Mouse (Mus musculus) embryonic facial prominence, embryonic 12.5 days (tissue): ENCODE measurements around the gene Cabp7. TPM values are rescaled to one million over a fixed set of nuclear protein-coding genes. Genes with fewer than 3 reads are reported as not detected.

Source experiments
- ATAC-seq: fragments of 200-750 bp; cut with Nextera tagmentation; 2 replicates; pipeline ENCODE4 v1.8.0; 2017; ENCODE audit not compliant: insufficient number of reproducible peaks, insufficient read depth, low FRiP score, low TSS enrichment
- H3K27ac ChIP-seq: fragments of 300-500 bp; sonication (generic); 2 replicates; pipeline ENCODE4 v1.5.1; 2016; ENCODE audit warnings: mild to moderate bottlenecking
- H3K27me3 ChIP-seq: fragments of 300-500 bp; sonication (generic); 2 replicates; pipeline ENCODE4 v1.6.1; 2016; ENCODE audit warnings: mild to moderate bottlenecking, moderate library complexity
- H3K36me3 ChIP-seq: fragments of 300-500 bp; sonication (generic); 2 replicates; pipeline ENCODE4 v1.6.1; 2016; ENCODE audit warnings: mild to moderate bottlenecking
- H3K4me1 ChIP-seq: fragments of 300-500 bp; sonication (generic); 2 replicates; pipeline ENCODE4 v1.6.1; 2016
- H3K4me2 ChIP-seq: fragments of 300-500 bp; sonication (generic); replicated peaks from 2 replicates; pipeline ENCODE4 v1.6.1; 2016; ENCODE audit warnings: mild to moderate bottlenecking, moderate library complexity
- H3K4me3 ChIP-seq: fragments of 300-500 bp; sonication (generic); 2 replicates; pipeline ENCODE4 v1.5.1; 2016; ENCODE audit warnings: mild to moderate bottlenecking
- H3K9ac ChIP-seq: fragments of 300-500 bp; sonication (generic); 2 replicates; pipeline ENCODE4 v1.6.1; 2016; ENCODE audit warnings: mild to moderate bottlenecking, moderate library complexity
- H3K9me3 ChIP-seq: fragments of 300-500 bp; sonication (generic); 2 replicates; pipeline ENCODE4 v1.6.1; 2016; ENCODE audit warnings: mild to moderate bottlenecking, moderate library complexity
- WGBS: fragments of 180-500 bp; shearing (Covaris S2); methylation state at CpG from one replicate; pipeline ENCODE4 v1.1.7; 2016; 5-methylcytosine and 5-hydroxymethylcytosine counted together
- polyA plus RNA-seq: library from polyadenylated mRNA; unstranded; fragments of >200 nt; fragmentation: Nextera tagmentation; extraction: Ambion mirVana; gene quantifications from 2 replicates; pipeline ENCODE4 v1.2.1, GENCODE M21; 2016

Gene Cabp7
- polyA plus RNA-seq, 1 experiment from 2014 or later: 0.19 TPM

GRCm38 (mm10) chr11:4745969-4746368 is 609 bp downstream of the Cabp7 start:
- Histone ChIP-seq H3K4me3 (peak overlapping the region; percentile 55), H3K36me3 (no peaks in the 10 kb centered on the region), H3K4me2 (peak overlapping the region; percentile 99), H3K27ac (no peak overlapping the region), H3K9me3 (no peaks in the 10 kb centered on the region), H3K4me1 (peaks cover 18% of the 10 kb centered on the region), H3K27me3 (peaks cover 86% of the 10 kb centered on the region), H3K9ac (peak overlapping the region; percentile 43)
- under 1% methylated on average over 39 of the region's 39 CpGs for WGBS
- ATAC-seq: no peak

GRCm38 (mm10) chr11:4744691-4745090 is 1.9 kb downstream of the Cabp7 start:
- H3K4me3 ChIP-seq: no peak overlapping the region
- no peaks in the 10 kb centered on the region for H3K36me3 ChIP-seq
- H3K9me3 ChIP-seq: no peaks in the 10 kb centered on the region
- no peak overlapping the region for H3K4me2 ChIP-seq
- no peak for ATAC-seq
- H3K27me3 ChIP-seq: peaks cover 80% of the 10 kb centered on the region
- WGBS: 69% methylated on average over 6 of the region's 6 CpGs
- H3K4me1 ChIP-seq: peaks cover 18% of the 10 kb centered on the region
- no peak overlapping the region; the same call in 1 of the 2 replicates for H3K9ac ChIP-seq
- H3K27ac ChIP-seq: no peak overlapping the region

GRCm38 (mm10) chr11:4740785-4741184 is 5.8 kb downstream of the Cabp7 start:
- ATAC-seq: no peak
- H3K9me3 ChIP-seq: no peaks in the 10 kb centered on the region
- H3K27me3 ChIP-seq: peaks cover 46% of the 10 kb centered on the region

GRCm38 (mm10) chr11:4738719-4739118 is 7.9 kb downstream of the Cabp7 start:
- peaks cover 25% of the 10 kb centered on the region for H3K27me3 ChIP-seq
- WGBS: 92% methylated on average over 16 of the region's 16 CpGs
- H3K36me3 ChIP-seq: 0 out of 2 replicates have a peak, but pooled peaks cover 5% of the 10 kb centered on the region

More at GRCm38 (mm10) chr11:4740785-4741184, 5.8 kb downstream of the Cabp7 start:
- no peak overlapping the region for H3K4me2 ChIP-seq
- H3K36me3 ChIP-seq: 0 out of 2 replicates have a peak, but pooled peaks cover 5% of the 10 kb centered on the region
- 63% methylated on average over 5 of the region's 5 CpGs for WGBS
- H3K4me3 ChIP-seq: no peak overlapping the region
- no peak overlapping the region for H3K27ac ChIP-seq
- peaks cover 3% of the 10 kb centered on the region for H3K4me1 ChIP-seq
- H3K9ac ChIP-seq: no peak overlapping the region

GRCm38 (mm10) chr11:4737682-4738081 is 8.9 kb downstream of the Cabp7 start:
- no peak for ATAC-seq
- H3K4me3 ChIP-seq: no peak overlapping the region
- WGBS: 75% methylated on average over 10 of the region's 10 CpGs
- H3K9me3 ChIP-seq: no peaks in the 10 kb centered on the region
- no peak overlapping the region for H3K27ac ChIP-seq
- H3K27me3 ChIP-seq: peaks cover 15% of the 10 kb centered on the region
- no peaks in the 10 kb centered on the region for H3K4me1 ChIP-seq
- H3K4me2 ChIP-seq: no peak overlapping the region
- no peak overlapping the region for H3K9ac ChIP-seq
- 0 out of 2 replicates have a peak, but pooled peaks cover 5% of the 10 kb centered on the region for H3K36me3 ChIP-seq

More at GRCm38 (mm10) chr11:4738719-4739118, 7.9 kb downstream of the Cabp7 start:
- Histone ChIP-seq H3K9me3 (no peaks in the 10 kb centered on the region), H3K27ac (no peak overlapping the region), H3K9ac (no peak overlapping the region), H3K4me1 (no peaks in the 10 kb centered on the region), H3K4me3 (no peak overlapping the region), H3K4me2 (no peak overlapping the region)
- no peak for ATAC-seq

GRCm38 (mm10) chr11:4736355-4736754 is 10.2 kb downstream of the Cabp7 start:
- Histone ChIP-seq H3K4me1 (no peaks in the 10 kb centered on the region), H3K27ac (no peak overlapping the region), H3K4me3 (no peak overlapping the region), H3K4me2 (no peak overlapping the region), H3K27me3 (peaks cover 8% of the 10 kb centered on the region; the same call in 1 of the 2 replicates), H3K9ac (no peak overlapping the region), H3K36me3 (0 out of 2 replicates have a peak, but pooled peaks cover 7% of the 10 kb centered on the region), H3K9me3 (no peaks in the 10 kb centered on the region)
- no peak for ATAC-seq
- WGBS: 36% methylated on average over 6 of the region's 6 CpGs

- 0 out of 2 replicates have a peak, but pooled peaks cover 7% of the 10 kb centered on the region for H3K36me3 ChIP-seq
- H3K9me3 ChIP-seq: no peaks in the 10 kb centered on the region
- no peak overlapping the region for H3K4me2 ChIP-seq
- peaks cover 8% of the 10 kb centered on the region; the same call in 1 of the 2 replicates for H3K4me1 ChIP-seq
- H3K4me3 ChIP-seq: no peak overlapping the region
- H3K27me3 ChIP-seq: peaks cover 5% of the 10 kb centered on the region; the same call in 1 of the 2 replicates
- no peak overlapping the region for H3K27ac ChIP-seq
- no peak for ATAC-seq
- H3K9ac ChIP-seq: no peak overlapping the region
- WGBS: 36% methylated on average over 12 of the region's 12 CpGs
Observed at GRCm38 (mm10) chr11:4734179-4734578, 12.4 kb downstream of the Cabp7 start.

- no peak overlapping the region for H3K4me3 ChIP-seq
- 50% methylated on average over 7 of the region's 7 CpGs for WGBS
- peaks cover 8% of the 10 kb centered on the region; the same call in 1 of the 2 replicates for H3K4me1 ChIP-seq
- H3K9ac ChIP-seq: no peak overlapping the region
- H3K27ac ChIP-seq: no peak overlapping the region
- 0 out of 2 replicates have a peak, but pooled peaks cover 3% of the 10 kb centered on the region for H3K36me3 ChIP-seq
- H3K4me2 ChIP-seq: no peak overlapping the region
- no peaks in the 10 kb centered on the region for H3K27me3 ChIP-seq
- no peaks in the 10 kb centered on the region for H3K9me3 ChIP-seq
- ATAC-seq: no peak
Observed at GRCm38 (mm10) chr11:4731781-4732180, 14.8 kb downstream of the Cabp7 start.

- H3K9ac ChIP-seq: no peak overlapping the region
- H3K27me3 ChIP-seq: no peaks in the 10 kb centered on the region
- WGBS: 72% methylated on average over 5 of the region's 5 CpGs
- H3K36me3 ChIP-seq: peaks cover 9% of the 10 kb centered on the region; the same call in 1 of the 2 replicates
- H3K4me3 ChIP-seq: no peak overlapping the region
- H3K27ac ChIP-seq: no peak overlapping the region
- H3K4me1 ChIP-seq: peaks cover 8% of the 10 kb centered on the region; the same call in 1 of the 2 replicates
- no peak overlapping the region for H3K4me2 ChIP-seq
- ATAC-seq: no peak
- H3K9me3 ChIP-seq: no peaks in the 10 kb centered on the region
Observed at GRCm38 (mm10) chr11:4730913-4731312, 15.7 kb downstream of the Cabp7 start.

GRCm38 (mm10) chr11:4730096-4730495 is 16.5 kb downstream of the Cabp7 start:
- ATAC-seq: no peak
- no peak overlapping the region for H3K27ac ChIP-seq
- 74% methylated on average over 6 of the region's 6 CpGs for WGBS

GRCm38 (mm10) chr11:4729603-4730002 is 17.0 kb downstream of the Cabp7 start:
- Histone ChIP-seq H3K4me3 (no peak overlapping the region), H3K9ac (no peak overlapping the region), H3K27me3 (no peaks in the 10 kb centered on the region), H3K4me2 (no peak overlapping the region), H3K9me3 (no peaks in the 10 kb centered on the region), H3K36me3 (peaks cover 14% of the 10 kb centered on the region), H3K27ac (no peak overlapping the region), H3K4me1 (peaks cover 8% of the 10 kb centered on the region; the same call in 1 of the 2 replicates)
- 65% methylated on average over 12 of the region's 12 CpGs for WGBS
- ATAC-seq: no peak

More at GRCm38 (mm10) chr11:4730096-4730495, 16.5 kb downstream of the Cabp7 start:
- H3K4me3 ChIP-seq: no peak overlapping the region
- no peak overlapping the region for H3K9ac ChIP-seq
- H3K9me3 ChIP-seq: no peaks in the 10 kb centered on the region
- no peak overlapping the region for H3K4me2 ChIP-seq
- peaks cover 8% of the 10 kb centered on the region; the same call in 1 of the 2 replicates for H3K4me1 ChIP-seq
- peaks cover 9% of the 10 kb centered on the region; the same call in 1 of the 2 replicates for H3K36me3 ChIP-seq
- H3K27me3 ChIP-seq: no peaks in the 10 kb centered on the region

- Histone ChIP-seq H3K9me3 (no peaks in the 10 kb centered on the region), H3K27ac (no peak overlapping the region), H3K4me3 (no peak overlapping the region), H3K4me2 (no peak overlapping the region), H3K9ac (no peak overlapping the region), H3K27me3 (no peaks in the 10 kb centered on the region), H3K4me1 (0 out of 2 replicates have a peak, but pooled peaks cover 8% of the 10 kb centered on the region), H3K36me3 (peaks cover 33% of the 10 kb centered on the region)
- no peak for ATAC-seq
- 85% methylated on average over 8 of the region's 8 CpGs for WGBS
Observed at GRCm38 (mm10) chr11:4721728-4722127, 24.9 kb downstream of the Cabp7 start.
